31 mouse cellular contexts compared by ENCODE assay signal in genomic region chr3:142601675-142602074, GRCm38 (mm10). TPM values are rescaled to one million over a fixed set of nuclear protein-coding genes. Genes with fewer than 3 reads are reported as not detected.
"Had no signal": no experiment of that assay in that cellular context is flagged by ENCODE, and none has a peak within 500 bp of the region (broad histone marks: within the 10 kb centered on the region; RNA-seq: fewer than 3 reads in every experiment).

No protein-coding gene starts in this region.

- ATAC-seq: forebrain, embryonic 13.5 days; forebrain, embryonic 14.5 days; forebrain, embryonic 15.5 days; forebrain, embryonic 16.5 days; forebrain, postnatal 0 days had no signal

- DNase-seq: cerebellum, adult 9-10 months; cerebellum, adult 9-11 months; cerebellum, postnatal 10 days; cerebellum, postnatal 14 days; cerebellum, postnatal 25 days; cerebellum, postnatal 36 days; embryo, embryonic 11 days; forebrain, postnatal 0 days; gastrocnemius, adult 2 months; gastrocnemius, postnatal 10 days; gastrocnemius, postnatal 14 days; gastrocnemius, postnatal 25 days; gastrocnemius, postnatal 36 days; heart, adult 11 months; heart, adult 18-20 months; heart, adult 2 months had no signal

RNA-seq across cellular contexts. Expression of gene Gbp2b, which starts 7.0 kb away (rescaled TPM):
- polyA plus RNA-seq: cortical plate, adult 2 months; embryonic facial prominence, embryonic 10.5 days; embryonic facial prominence, embryonic 11.5 days; embryonic facial prominence, embryonic 12.5 days; embryonic facial prominence, embryonic 13.5 days; embryonic facial prominence, embryonic 15.5 days; erythroblast, embryonic 14.5 days; forebrain, embryonic 10.5 days; forebrain, embryonic 11.5 days; forebrain, embryonic 12.5 days; forebrain, embryonic 13.5 days; forebrain, embryonic 14.5 days; forebrain, embryonic 15.5 days; forebrain, embryonic 16.5 days; forebrain, postnatal 0 days; frontal cortex, adult 2 months had no signal

RNA-seq across cellular contexts. Expression of gene Gbp2, which starts 18.7 kb away (rescaled TPM):
- polyA plus RNA-seq: erythroblast, embryonic 14.5 days; forebrain, embryonic 10.5 days had no signal

RNA-seq across cellular contexts. Expression of gene Gbp3, which starts 41.8 kb away (rescaled TPM):
- polyA plus RNA-seq: erythroblast, embryonic 14.5 days had no signal
